ENCODE assay signal across 22 mouse cellular contexts in genomic region chr9:21872204-21872603, GRCm38 (mm10). TPM values are rescaled to one million over a fixed set of nuclear protein-coding genes. Genes with fewer than 3 reads are reported as not detected.
DNase-seq lines count a peak whose midpoint lies in the region; ATAC-seq lines count a peak whose summit lies in the region.
"Had no signal": no experiment of that assay in that cellular context is flagged by ENCODE, and none has a peak within 500 bp of the region (broad histone marks: within the 10 kb centered on the region; RNA-seq: fewer than 3 reads in every experiment).

No protein-coding gene starts in this region.

- no peak overlapping the region for H3K4me2 ChIP-seq in heart, embryonic 12.5 days
- no peak overlapping the region for H3K4me2 ChIP-seq in lung, embryonic 15.5 days
- H3K4me2 ChIP-seq: embryonic facial prominence, embryonic 12.5 days; forebrain, embryonic 12.5 days; heart, embryonic 15.5 days; hindbrain, embryonic 15.5 days had no signal

- no peaks in the 10 kb centered on the region for H3K4me1 ChIP-seq in heart, embryonic 12.5 days (replicated peaks)
- H3K4me1 ChIP-seq in lung, embryonic 15.5 days, result no peaks in the 10 kb centered on the region
- H3K4me1 ChIP-seq: embryonic facial prominence, embryonic 12.5 days; forebrain, embryonic 12.5 days; heart, embryonic 15.5 days; hindbrain, embryonic 15.5 days had no signal

- DNase-seq in heart, postnatal 4 days, result peak; percentile 23
- DNase-seq in lung, adult 18-20 months, result no peak
- DNase-seq in Muller cell, postnatal 12 days (ENCODE audit: inconsistent ontology term), result peak; percentile 35
- DNase-seq in NIH3T3 (ENCODE audit: low read depth), result peak; percentile 20
- DNase-seq: adrenal gland, postnatal 36 days; cerebellum, adult 11-12 months; gastrocnemius, postnatal 10 days; heart, adult 18-20 months had no signal

- no peak for ATAC-seq in heart, embryonic 12.5 days (ENCODE audit: insufficient number of reproducible peaks, low FRiP score)
- ATAC-seq in lung, embryonic 15.5 days (ENCODE audit: borderline replicate concordance, extremely low read depth, low FRiP score, low TSS enrichment), result peak; percentile 5; the same call in 1 of the 2 replicates
- ATAC-seq in erythroblast, adult 5-6 weeks (replicated peaks; ENCODE audit: low FRiP score, poor library complexity, severe bottlenecking), result no peak
- ATAC-seq: forebrain, embryonic 16.5 days; intestine, embryonic 16.5 days had no signal

- no peak overlapping the region for H3K9ac ChIP-seq in heart, embryonic 12.5 days
- no peak overlapping the region for H3K9ac ChIP-seq in lung, embryonic 15.5 days
- H3K9ac ChIP-seq: embryonic facial prominence, embryonic 12.5 days; forebrain, embryonic 12.5 days; heart, embryonic 15.5 days; hindbrain, embryonic 15.5 days had no signal

- H3K36me3 ChIP-seq in heart, embryonic 12.5 days, result no peaks in the 10 kb centered on the region
- no peaks in the 10 kb centered on the region for H3K36me3 ChIP-seq in lung, embryonic 15.5 days
- H3K36me3 ChIP-seq: embryonic facial prominence, embryonic 12.5 days; forebrain, embryonic 12.5 days; heart, embryonic 10.5 days; heart, embryonic 15.5 days; hindbrain, embryonic 15.5 days had no signal

- H3K27ac ChIP-seq in heart, embryonic 12.5 days (ENCODE audit: poor library complexity, severe bottlenecking), result no peak overlapping the region
- no peak overlapping the region for H3K27ac ChIP-seq in lung, embryonic 15.5 days
- H3K27ac ChIP-seq: embryonic facial prominence, embryonic 12.5 days; forebrain, embryonic 12.5 days; heart, embryonic 10.5 days; heart, embryonic 15.5 days; hindbrain, embryonic 15.5 days had no signal

- 0 out of 2 replicates have a peak, but pooled peaks cover 3% of the 10 kb centered on the region for H3K27me3 ChIP-seq in heart, embryonic 12.5 days (replicated peaks)
- no peaks in the 10 kb centered on the region for H3K27me3 ChIP-seq in lung, embryonic 15.5 days
- H3K27me3 ChIP-seq: embryonic facial prominence, embryonic 12.5 days; heart, embryonic 15.5 days; hindbrain, embryonic 15.5 days had no signal

- 54% methylated on average over 4 of the region's 4 CpGs for WGBS in heart, embryonic 12.5 days
- 40% methylated on average over 4 of the region's 4 CpGs for WGBS in lung, embryonic 15.5 days

- H3K4me3 ChIP-seq in heart, embryonic 12.5 days, result no peak overlapping the region
- H3K4me3 ChIP-seq in lung, embryonic 15.5 days, result no peak overlapping the region
- H3K4me3 ChIP-seq: embryonic facial prominence, embryonic 12.5 days; forebrain, embryonic 12.5 days; heart, embryonic 10.5 days; heart, embryonic 15.5 days; hindbrain, embryonic 15.5 days had no signal

- H3K9me3 ChIP-seq in heart, embryonic 12.5 days (replicated peaks), result no peaks in the 10 kb centered on the region
- H3K9me3 ChIP-seq in lung, embryonic 15.5 days, result no peaks in the 10 kb centered on the region
- H3K9me3 ChIP-seq: embryonic facial prominence, embryonic 12.5 days; forebrain, embryonic 12.5 days; heart, embryonic 10.5 days; heart, embryonic 15.5 days; hindbrain, embryonic 15.5 days had no signal

RNA-seq across cellular contexts. Expression of gene Dock6, which starts 19.8 kb away (rescaled TPM):
- total RNA-seq in heart, postnatal 4 days (2021), result 10 to 100 TPM; 61.4 to 70.0 TPM
- 52.3 and 59.0 TPM in 2 replicates for polyA plus RNA-seq in heart, embryonic 12.5 days (2016; fragmentation: Nextera tagmentation; extraction: Ambion mirVana)
- polyA plus RNA-seq in lung, embryonic 15.5 days (2015; fragmentation: Nextera tagmentation; extraction: Ambion mirVana), result 62.0 and 68.0 TPM in 2 replicates
- not detected in 2 replicates for total RNA-seq in erythroblast, adult 5-6 weeks (2015; ENCODE audit: low replicate concordance)
- total RNA-seq in erythroblast, adult 5-6 weeks (2017; ENCODE audit: low replicate concordance), result not detected in 2 replicates

RNA-seq across cellular contexts. Expression of gene Angptl8, which starts 36.9 kb away (rescaled TPM):
- not detected for total RNA-seq in heart, postnatal 4 days (2021)
- 1.7 and 1.9 TPM in 2 replicates for polyA plus RNA-seq in heart, embryonic 12.5 days (2016; fragmentation: Nextera tagmentation; extraction: Ambion mirVana)
- polyA plus RNA-seq in lung, embryonic 15.5 days (2015; fragmentation: Nextera tagmentation; extraction: Ambion mirVana), result 2.1 and 2.3 TPM in 2 replicates
- 1.3 TPM in 1 of 2 replicates, not detected in the other for total RNA-seq in erythroblast, adult 5-6 weeks (2015; ENCODE audit: low replicate concordance)
- total RNA-seq in erythroblast, adult 5-6 weeks (2017; ENCODE audit: low replicate concordance), result not detected in 2 replicates
- total RNA-seq: ES-E14; heart, postnatal 25 days had no signal
- polyA plus RNA-seq: cortical plate, adult 2 months; frontal cortex, adult 2 months had no signal

RNA-seq across cellular contexts. Expression of gene Rab3d, which starts 45.8 kb away (rescaled TPM):
- total RNA-seq in heart, postnatal 4 days (2021), result 10 to 100 TPM in 1 of 2 experiments, 1 to 10 TPM in 1; 8.9 to 10.3 TPM
- 10.5 and 12.2 TPM in 2 replicates for polyA plus RNA-seq in heart, embryonic 12.5 days (2016; fragmentation: Nextera tagmentation; extraction: Ambion mirVana)
- polyA plus RNA-seq in lung, embryonic 15.5 days (2015; fragmentation: Nextera tagmentation; extraction: Ambion mirVana), result 15.3 and 20.2 TPM in 2 replicates
- total RNA-seq in erythroblast, adult 5-6 weeks (2015; ENCODE audit: low replicate concordance), result 17.1 and 21.5 TPM in 2 replicates
- total RNA-seq in erythroblast, adult 5-6 weeks (2017; ENCODE audit: low replicate concordance), result 11.2 and 13.4 TPM in 2 replicates

RNA-seq across cellular contexts. Expression of gene Ccdc159, which starts 55.1 kb away (rescaled TPM):
- total RNA-seq in heart, postnatal 4 days (2021), result 1 to 10 TPM in 1 of 2 experiments, under 1 TPM in 1; 0.83 to 1.2 TPM
- polyA plus RNA-seq in heart, embryonic 12.5 days (2016; fragmentation: Nextera tagmentation; extraction: Ambion mirVana), result 2.7 and 3.8 TPM in 2 replicates
- polyA plus RNA-seq in lung, embryonic 15.5 days (2015; fragmentation: Nextera tagmentation; extraction: Ambion mirVana), result 3.2 and 4.6 TPM in 2 replicates
- not detected in 2 replicates for total RNA-seq in erythroblast, adult 5-6 weeks (2015; ENCODE audit: low replicate concordance)
- not detected in 2 replicates for total RNA-seq in erythroblast, adult 5-6 weeks (2017; ENCODE audit: low replicate concordance)

RNA-seq across cellular contexts. Expression of gene Tmem205, which starts 55.2 kb away (rescaled TPM):
- total RNA-seq in heart, postnatal 4 days (2021), result 10 to 100 TPM; 20.1 to 21.3 TPM
- 38.3 and 38.4 TPM in 2 replicates for polyA plus RNA-seq in heart, embryonic 12.5 days (2016; fragmentation: Nextera tagmentation; extraction: Ambion mirVana)
- polyA plus RNA-seq in lung, embryonic 15.5 days (2015; fragmentation: Nextera tagmentation; extraction: Ambion mirVana), result 51.9 and 52.6 TPM in 2 replicates
- total RNA-seq in erythroblast, adult 5-6 weeks (2015; ENCODE audit: low replicate concordance), result 9.8 and 15.7 TPM in 2 replicates
- total RNA-seq in erythroblast, adult 5-6 weeks (2017; ENCODE audit: low replicate concordance), result 1.5 TPM in 2 replicates

Comparison
In these comparisons a context has a peak if more than half of its experiments do, and no peak if none do; other contexts are left out.
1. DNase-seq: peak in heart, postnatal 4 days (single experiment), Muller cell, postnatal 12 days (single experiment) and NIH3T3 (single experiment); none in lung, adult 18-20 months (0 of 2).
2. RNA of gene Dock6, which starts 19.8 kb away (total RNA-seq): 61.4 to 70.0 TPM in heart, postnatal 4 days; not detected in erythroblast, adult 5-6 weeks; every median in the first group is over 10 times any median in the second.